Mouse (Mus musculus) heart, embryonic 14.5 days (tissue): ENCODE results near the gene Traf3ip1. TPM values are rescaled to one million over a fixed set of nuclear protein-coding genes. Genes with fewer than 3 reads are reported as not detected.
A peak's percentile ranks its signal among the peaks of the same experiment; 100 is the strongest.

Experiments used
- ATAC-seq: fragments of 200-750 bp; cut with Nextera tagmentation; 2 replicates; pipeline ENCODE4 v1.8.0; 2017; ENCODE audit warnings: low read depth, moderate TSS enrichment; ENCODE audit not compliant: insufficient number of reproducible peaks, insufficient read depth, low FRiP score
- H3K27ac ChIP-seq, 2 experiments: fragments of 200-500 bp in 1 of 2; fragments of 300-500 bp in 1 of 2; sonication (generic) in 1 of 2; replicated peaks in 1 of 2; 2 replicates each; pipeline ENCODE4 v1.5.1; 2012 to 2014; ENCODE audit warnings: low read depth in 2 of 2, low read length in 2 of 2, control low read depth in 1 of 2, mild to moderate bottlenecking in 1 of 2, mixed read lengths in 1 of 2; ENCODE audit not compliant: control insufficient read depth in 1 of 2, insufficient read depth in 1 of 2
- H3K27me3 ChIP-seq: fragments of 300-500 bp; sonication (generic); 2 replicates; pipeline ENCODE4 v1.6.1; 2014; ENCODE audit warnings: mild to moderate bottlenecking, low read length, control low read depth; ENCODE audit not compliant: control insufficient read depth, insufficient read depth
- H3K36me3 ChIP-seq: fragments of 300-500 bp; sonication (generic); 2 replicates; pipeline ENCODE4 v1.6.1; 2014; ENCODE audit warnings: mild to moderate bottlenecking, control low read depth, low read length, mixed read lengths; ENCODE audit not compliant: control insufficient read depth, insufficient read depth
- H3K4me1 ChIP-seq, 2 experiments: fragments of 200-500 bp in 1 of 2; fragments of 300-500 bp in 1 of 2; sonication (generic) in 1 of 2; 2 replicates each; pipeline ENCODE4 v1.6.1; 2012 to 2014; ENCODE audit warnings: low read length in 2 of 2, control low read depth in 1 of 2, mixed read lengths in 1 of 2; ENCODE audit not compliant: control insufficient read depth in 2 of 2, insufficient read depth in 2 of 2
- H3K4me2 ChIP-seq: fragments of 300-500 bp; sonication (generic); 2 replicates; pipeline ENCODE4 v1.6.1; 2014; ENCODE audit warnings: mild to moderate bottlenecking, low read length
- H3K4me3 ChIP-seq, 2 experiments: fragments of 200-500 bp in 1 of 2; fragments of 300-500 bp in 1 of 2; sonication (generic) in 1 of 2; 2 replicates each; pipeline ENCODE4 v1.5.1; 2012 to 2014; ENCODE audit warnings: low read length in 2 of 2, mild to moderate bottlenecking in 2 of 2, control low read depth in 1 of 2, low read depth in 1 of 2, moderate library complexity in 1 of 2; ENCODE audit not compliant: control insufficient read depth in 1 of 2, insufficient read depth in 1 of 2
- H3K9ac ChIP-seq: fragments of 300-500 bp; sonication (generic); 2 replicates; pipeline ENCODE4 v1.6.1; 2014; ENCODE audit warnings: mild to moderate bottlenecking, low read length
- H3K9me3 ChIP-seq: fragments of 300-500 bp; sonication (generic); 2 replicates; pipeline ENCODE4 v1.6.1; 2016; ENCODE audit warnings: low read length, control low read depth; ENCODE audit not compliant: control insufficient read depth
- WGBS: fragments of 180-500 bp; shearing (Covaris S2); extraction: QIAGEN DNeasy Blood & Tissue Kit; methylation state at CpG from one replicate; pipeline ENCODE4 v1.1.7; 2014; 5-methylcytosine and 5-hydroxymethylcytosine counted together
- polyA plus RNA-seq: library from polyadenylated mRNA; unstranded; fragments of >200 nt; fragmentation: Nextera tagmentation; extraction: Ambion mirVana; gene quantifications from 2 replicates; pipeline ENCODE4 v1.2.1, GENCODE M21; 2014

Gene Traf3ip1
- polyA plus RNA-seq, 1 experiment from 2014 or later: 3.4 TPM

- H3K27me3 ChIP-seq: no peaks in the 10 kb centered on the region; the same call in none of the 2 replicates
- no peak; the same call in none of the 2 replicates for ATAC-seq
- peaks cover 16% of the 10 kb centered on the region for H3K36me3 ChIP-seq
- H3K4me2 ChIP-seq: peak overlapping the region; percentile 80
- peak overlapping the region; percentile 81 for H3K9ac ChIP-seq
- 11% methylated on average over 15 of the region's 15 CpGs for WGBS
- peaks cover 11 to 12% of the 10 kb centered on the region in 2 experiments for H3K4me1 ChIP-seq
- H3K4me3 ChIP-seq: peak overlapping the region; percentile 74 to 89
- no peaks in the 10 kb centered on the region for H3K9me3 ChIP-seq
- peak overlapping the region in 1 of 2 experiments; percentile 49; a peak in 2 of 4 replicates for H3K27ac ChIP-seq
Measured at GRCm38 (mm10) chr1:91541042-91541592, 46.7 kb downstream of the Traf3ip1 start.

DNA sequence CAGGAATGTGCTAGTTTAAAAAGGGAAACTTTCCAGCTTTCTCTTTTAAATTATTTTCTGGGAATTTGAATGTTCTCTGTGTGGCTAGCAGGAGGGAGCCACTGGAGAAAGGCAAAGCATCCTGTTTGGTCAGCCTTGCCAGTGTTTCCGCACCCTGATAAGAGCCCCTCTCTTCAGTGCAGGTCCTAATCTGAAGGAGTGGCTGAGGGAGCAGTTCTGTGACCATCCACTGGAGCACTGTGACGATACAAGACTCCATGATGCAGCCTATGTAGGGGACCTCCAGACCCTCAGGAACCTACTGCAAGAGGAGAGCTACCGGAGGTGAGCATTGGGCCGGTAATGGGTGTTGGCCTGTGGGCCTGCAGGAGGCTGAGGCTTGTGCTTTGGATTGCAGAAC lies 49.5 kb downstream of the Traf3ip1 start:
- Histone ChIP-seq H3K9ac (no peak overlapping the region), H3K27me3 (no peaks in the 10 kb centered on the region), H3K9me3 (no peaks in the 10 kb centered on the region), H3K4me2 (no peak overlapping the region), H3K27ac (no peak overlapping the region), H3K36me3 (peaks cover 38% of the 10 kb centered on the region), H3K4me1 (peaks cover 11 to 12% of the 10 kb centered on the region in 2 experiments), H3K4me3 (no peak overlapping the region)
- no peak for ATAC-seq
- 53% methylated on average over 4 of the region's 4 CpGs for WGBS

DNA sequence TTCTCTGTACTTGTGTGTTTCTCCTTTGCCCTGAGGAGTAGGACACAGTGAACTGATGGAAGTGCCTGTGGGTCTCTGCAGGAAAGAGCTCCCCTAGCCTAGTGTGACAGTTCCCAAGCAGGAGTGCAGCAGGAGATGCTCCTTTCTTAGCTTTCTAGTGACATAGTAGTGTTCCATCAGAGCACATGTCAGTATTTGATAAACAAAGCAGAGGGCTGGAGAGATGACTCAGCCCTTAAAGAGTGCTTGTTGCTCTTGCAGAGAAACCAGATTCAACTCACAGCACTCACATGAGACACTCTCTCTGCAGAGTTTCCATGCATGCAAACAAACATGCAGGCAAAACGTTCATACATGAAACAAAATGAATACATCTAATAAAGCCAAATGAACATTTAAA lies 50.8 kb downstream of the Traf3ip1 start:
- no peak overlapping the region for H3K4me2 ChIP-seq
- peaks cover 45% of the 10 kb centered on the region for H3K36me3 ChIP-seq
- no peaks in the 10 kb centered on the region for H3K27me3 ChIP-seq
- H3K9me3 ChIP-seq: no peaks in the 10 kb centered on the region
- no peak overlapping the region for H3K9ac ChIP-seq
- WGBS: 89% methylated on average over 1 of the region's 1 CpGs
- no peak for ATAC-seq
- H3K4me1 ChIP-seq: peaks cover 5 to 12% of the 10 kb centered on the region in 2 experiments
- H3K27ac ChIP-seq: no peak overlapping the region
- H3K4me3 ChIP-seq: no peak overlapping the region

DNA sequence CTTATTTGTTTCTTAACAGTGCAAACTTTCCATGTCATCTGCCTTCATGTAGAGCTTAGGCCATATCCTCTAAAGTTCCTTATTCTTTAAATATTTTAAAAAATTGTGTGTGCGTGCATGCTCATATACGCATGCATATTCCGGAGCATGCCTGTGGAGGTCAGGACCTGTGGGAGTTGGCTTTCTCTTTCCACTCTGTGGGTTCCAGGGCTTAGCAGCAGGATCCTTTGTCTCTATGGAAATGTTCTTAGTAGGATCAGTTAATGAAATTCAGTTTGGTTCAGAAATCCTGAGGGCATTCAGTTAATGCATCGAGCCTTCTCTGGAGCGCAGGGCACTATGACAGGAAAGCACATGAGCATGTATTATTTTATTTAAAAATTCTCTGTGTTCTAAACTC lies 53.1 kb downstream of the Traf3ip1 start:
- peaks cover 56% of the 10 kb centered on the region for H3K36me3 ChIP-seq
- H3K9ac ChIP-seq: no peak overlapping the region
- no peak for ATAC-seq
- no peak overlapping the region for H3K4me2 ChIP-seq
- no peaks in the 10 kb centered on the region for H3K9me3 ChIP-seq
- no peak overlapping the region for H3K4me3 ChIP-seq
- WGBS: 96% methylated on average over 5 of the region's 5 CpGs
- no peaks in the 10 kb centered on the region for H3K4me1 ChIP-seq
- H3K27me3 ChIP-seq: no peaks in the 10 kb centered on the region
- no peak overlapping the region for H3K27ac ChIP-seq

- Histone ChIP-seq H3K36me3 (peaks cover 66% of the 10 kb centered on the region), H3K9ac (no peak overlapping the region), H3K9me3 (no peaks in the 10 kb centered on the region), H3K4me2 (no peak overlapping the region), H3K27ac (no peak overlapping the region), H3K4me1 (no peaks in the 10 kb centered on the region), H3K27me3 (no peaks in the 10 kb centered on the region), H3K4me3 (no peak overlapping the region)
- 84% methylated on average over 2 of the region's 2 CpGs for WGBS
- ATAC-seq: no peak
Measured at GRCm38 (mm10) chr1:91549073-91549472, 54.6 kb downstream of the Traf3ip1 start.

DNA sequence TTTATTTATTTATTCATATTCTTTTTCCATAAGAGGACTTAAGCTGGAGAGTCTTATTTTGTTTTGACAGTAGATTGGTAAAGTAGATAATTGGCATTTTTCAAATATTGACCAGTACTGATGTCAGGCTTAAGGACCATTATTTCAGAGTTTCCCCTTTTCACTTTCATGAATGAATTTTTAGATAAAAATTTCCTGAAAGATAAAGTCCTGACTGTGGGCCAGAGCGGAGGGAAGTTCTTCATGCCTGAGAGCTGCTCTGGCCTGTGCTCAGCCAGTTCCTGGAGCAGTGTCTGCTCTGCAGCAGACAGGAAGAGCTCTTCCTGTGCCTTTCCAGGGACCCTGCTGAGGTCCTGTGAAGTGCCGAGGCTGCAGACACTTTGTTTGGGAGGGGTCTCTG lies 62.7 kb downstream of the Traf3ip1 start:
- H3K36me3 ChIP-seq: peaks cover 52% of the 10 kb centered on the region
- H3K4me1 ChIP-seq: no peaks in the 10 kb centered on the region
- WGBS: 51% methylated on average over 2 of the region's 2 CpGs

DNA sequence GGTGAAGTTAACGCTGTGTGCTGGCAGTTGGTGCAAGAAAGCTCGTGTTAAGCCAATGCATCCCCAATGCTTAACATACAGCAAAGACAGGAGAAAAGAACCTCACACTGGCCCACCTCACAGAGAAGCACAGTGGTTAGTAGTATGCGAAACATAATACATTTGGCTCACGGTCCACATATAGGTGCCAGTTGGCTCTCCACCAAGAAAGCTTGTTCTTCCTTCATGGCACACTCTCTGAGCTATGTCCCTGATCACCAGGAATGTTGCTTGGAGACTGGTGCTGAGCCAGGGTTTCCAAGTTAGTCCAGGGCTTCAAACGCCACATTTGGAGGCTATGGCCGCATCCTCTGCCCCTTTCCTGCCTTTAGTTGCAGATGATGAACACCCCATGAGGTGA lies 66.8 kb downstream of the Traf3ip1 start:
- no peak overlapping the region for H3K27ac ChIP-seq
- 71% methylated on average over 6 of the region's 6 CpGs for WGBS
- H3K4me3 ChIP-seq: no peak overlapping the region
- no peaks in the 10 kb centered on the region for H3K27me3 ChIP-seq
- H3K9ac ChIP-seq: no peak overlapping the region
- no peaks in the 10 kb centered on the region for H3K4me1 ChIP-seq
- ATAC-seq: no peak
- no peaks in the 10 kb centered on the region for H3K9me3 ChIP-seq
- H3K36me3 ChIP-seq: peaks cover 16% of the 10 kb centered on the region
- no peak overlapping the region for H3K4me2 ChIP-seq

More for the DNA sequence above, 62.7 kb downstream of the Traf3ip1 start:
- Histone ChIP-seq H3K9me3 (no peaks in the 10 kb centered on the region), H3K27ac (no peak overlapping the region), H3K9ac (no peak overlapping the region), H3K4me2 (no peak overlapping the region), H3K4me3 (no peak overlapping the region), H3K27me3 (no peaks in the 10 kb centered on the region)
- peak; percentile 58; the same call in 1 of the 2 replicates for ATAC-seq

DNA sequence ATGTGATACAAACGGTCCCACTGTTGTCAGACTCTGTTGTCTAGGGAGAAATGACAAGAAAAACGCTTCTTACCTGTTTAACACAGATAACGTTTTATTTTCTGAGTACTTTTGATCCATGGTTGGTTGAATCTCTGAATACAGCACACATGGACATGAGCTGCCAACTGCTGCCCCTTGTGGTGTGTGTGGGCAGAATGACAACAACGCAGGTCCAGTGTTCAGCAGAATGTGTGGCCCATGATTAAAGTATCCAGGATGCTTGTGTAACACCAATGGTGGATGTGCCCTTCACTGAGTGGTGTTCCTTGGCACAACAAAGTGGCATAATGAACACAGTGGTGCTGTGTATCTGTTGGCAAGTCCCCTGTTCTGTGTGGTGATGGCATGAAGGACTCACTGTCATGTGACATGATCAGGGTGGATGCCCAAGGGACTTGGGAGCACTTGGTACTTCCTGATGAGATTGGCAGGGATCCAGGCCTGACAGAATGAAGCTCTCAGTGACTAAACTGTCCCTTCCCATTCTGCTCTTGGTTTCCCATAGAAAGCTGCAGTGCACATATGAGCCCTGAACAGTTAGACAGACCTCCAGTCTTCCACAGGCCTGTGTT lies 68.6 kb downstream of the Traf3ip1 start:
- Histone ChIP-seq H3K4me1 (no peaks in the 10 kb centered on the region), H3K36me3 (peaks cover 2% of the 10 kb centered on the region), H3K4me2 (no peak overlapping the region), H3K9me3 (no peaks in the 10 kb centered on the region), H3K27me3 (no peaks in the 10 kb centered on the region), H3K27ac (no peak overlapping the region), H3K4me3 (no peak overlapping the region), H3K9ac (no peak overlapping the region)
- 78% methylated on average over 4 of the region's 4 CpGs for WGBS
- ATAC-seq: no peak
